Mouse (Mus musculus): ENCODE data around the gene Tmem53.

DNA sequence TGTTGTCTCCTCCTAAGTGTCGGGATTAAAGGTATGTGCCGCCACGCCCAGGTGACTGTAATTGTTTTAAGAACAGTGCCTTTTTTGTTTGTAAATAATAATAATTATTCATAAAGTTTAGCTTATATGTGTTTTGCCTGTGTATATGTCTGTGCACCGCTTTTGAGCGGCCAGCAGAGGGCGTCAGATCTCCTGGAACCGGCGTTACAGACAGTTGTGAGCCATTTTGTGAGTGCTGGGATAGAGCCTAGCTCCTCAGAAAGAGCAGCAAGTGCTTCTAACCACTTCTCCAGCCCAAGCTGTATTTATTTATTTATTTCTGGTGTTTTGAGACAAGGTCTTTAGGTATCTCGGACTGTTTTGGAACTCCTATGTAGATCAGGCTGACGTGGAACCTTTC, 21.4 kb upstream of the Tmem53 start:
- TF ChIP-seq CTCF (IDR thresholded peaks at IDR 0.05; ENCODE audit: borderline replicate concordance, insufficient read depth, low read length) = 0 out of 2 replicates have a peak, but pooled peaks have one; percentile 20
- no peak for TF ChIP-seq POLR2A (IDR thresholded peaks at IDR 0.05; ENCODE audit: low read depth, low read length)
